Mouse (Mus musculus) CH12.LX (cell line): Measurements from ENCODE around the gene Trip4.

ENCODE experiments used
- BHLHE40 ChIP-seq: IDR thresholded peaks from 2 replicates; pipeline ENCODE4 v1.6.1; 2011; ENCODE audit warnings: mild to moderate bottlenecking, low read depth, low read length, improper control_type of control experiment
- CHD2 ChIP-seq: IDR thresholded peaks from 2 replicates; pipeline ENCODE4 v1.6.1; 2011; ENCODE audit warnings: low read length, improper control_type of control experiment
- CTCF ChIP-seq, 2 experiments: IDR thresholded peaks in 1 of 2; conservative IDR thresholded peaks in 1 of 2; 2 replicates each; pipeline ENCODE4 v1.5.1; 2011 to 2012; ENCODE audit warnings: low read depth in 2 of 2, low read length in 2 of 2, improper control_type of control experiment in 1 of 2, inconsistent platforms in 1 of 2, mild to moderate bottlenecking in 1 of 2, moderate library complexity in 1 of 2
- HCFC1 ChIP-seq: IDR thresholded peaks from 2 replicates; pipeline ENCODE4 v1.6.1; 2012; ENCODE audit warnings: low read depth, mild to moderate bottlenecking, inconsistent platforms, low read length, improper control_type of control experiment
- IRF4 ChIP-seq: IDR thresholded peaks from 2 replicates; pipeline ENCODE4 v1.6.1; 2014; ENCODE audit warnings: low read depth, mild to moderate bottlenecking, inconsistent platforms, low read length, improper control_type of control experiment
- KAT2A ChIP-seq: IDR thresholded peaks from 2 replicates; pipeline ENCODE4 v1.6.1; 2012; ENCODE audit warnings: low read length, improper control_type of control experiment, inconsistent platforms; ENCODE audit not compliant: insufficient replicate concordance
- MAFK ChIP-seq: IDR thresholded peaks from 2 replicates; pipeline ENCODE4 v1.6.1; 2011; ENCODE audit warnings: low read length, improper control_type of control experiment; ENCODE audit not compliant: insufficient replicate concordance
- NELFE ChIP-seq: IDR thresholded peaks from 2 replicates; pipeline ENCODE4 v1.6.1; 2011; ENCODE audit warnings: low read depth, low read length, improper control_type of control experiment
- POLR2A ChIP-seq: IDR thresholded peaks from 2 replicates; pipeline ENCODE4 v1.6.1; 2011; ENCODE audit warnings: low read depth, mild to moderate bottlenecking, improper control_type of control experiment, low read length
- TCF12 ChIP-seq: IDR thresholded peaks from 2 replicates; pipeline ENCODE4 v1.6.1; 2014; ENCODE audit warnings: low read depth, mild to moderate bottlenecking, inconsistent platforms, low read length, improper control_type of control experiment
- USF1 ChIP-seq: IDR thresholded peaks from 2 replicates; pipeline ENCODE4 v1.6.1; 2014; ENCODE audit warnings: low read depth, mild to moderate bottlenecking, inconsistent platforms, low read length, improper control_type of control experiment
- ZC3H11A ChIP-seq: IDR thresholded peaks from 2 replicates; pipeline ENCODE4 v1.6.1; 2012; ENCODE audit warnings: low read depth, mild to moderate bottlenecking, inconsistent platforms, low read length, improper control_type of control experiment
- ZMIZ1 ChIP-seq: IDR thresholded peaks from 2 replicates; pipeline ENCODE4 v1.6.1; 2012; ENCODE audit warnings: low read depth, mild to moderate bottlenecking, inconsistent platforms, low read length, improper control_type of control experiment

DNA sequence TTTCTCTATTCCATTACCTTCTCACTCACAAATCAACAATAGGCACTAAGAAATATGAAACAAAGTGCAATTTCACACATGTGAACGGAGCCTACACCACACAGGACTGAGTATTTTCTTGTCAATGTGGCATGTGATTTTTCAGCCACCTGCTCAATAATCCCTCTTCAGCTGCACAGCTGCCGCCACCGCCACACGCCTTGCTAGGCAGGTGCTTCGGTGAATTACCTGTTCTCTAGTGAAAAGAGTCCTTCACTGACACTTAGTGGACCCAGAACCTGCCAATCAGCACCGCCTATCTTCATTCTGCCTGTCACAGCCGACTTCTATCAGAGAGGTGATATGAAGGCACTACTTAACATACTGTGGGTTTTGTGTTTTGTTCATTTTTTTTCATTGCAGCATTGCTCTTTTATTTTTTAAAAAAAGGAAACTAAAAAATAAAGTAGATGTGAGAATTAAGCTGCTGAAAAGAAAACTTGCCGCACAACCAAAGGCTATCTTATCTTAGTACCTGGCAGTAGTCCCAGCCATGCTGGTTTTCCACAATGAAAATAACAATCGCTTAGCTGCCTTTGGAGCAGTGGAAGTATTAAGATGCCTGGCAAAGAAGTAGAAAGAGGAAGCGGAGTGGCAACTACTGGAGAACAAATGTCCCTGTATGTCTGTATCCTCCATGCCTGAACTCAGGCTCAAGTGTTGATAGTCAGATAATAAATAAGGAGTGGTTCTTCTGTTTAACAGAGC lies 84.7 kb downstream of the Trip4 start:
- TF ChIP-seq IRF4 = no peak
- TF ChIP-seq CHD2 = no peak
- TF ChIP-seq CTCF (conservative IDR thresholded peaks at IDR 0.05 in 1 of 2, IDR thresholded peaks at IDR 0.05 in 1 of 2; ENCODE audit: low read depth in 2 of 2, low read length in 2 of 2) = no peak
- TF ChIP-seq POLR2A = no peak
- TF ChIP-seq BHLHE40 = no peak
- no peak for TF ChIP-seq ZMIZ1
- no peak for TF ChIP-seq HCFC1
- TF ChIP-seq MAFK = no peak
- TF ChIP-seq TCF12 = no peak
- TF ChIP-seq USF1 = no peak
- TF ChIP-seq NELFE = no peak
- TF ChIP-seq ZC3H11A = no peak
- TF ChIP-seq KAT2A = no peak
